Mouse (Mus musculus) left cerebral cortex, adult 8-10 months (tissue): ENCODE measurements around the gene Gm11549. TPM values are rescaled to one million over a fixed set of nuclear protein-coding genes. Genes with fewer than 3 reads are reported as not detected.

ENCODE experiments used
- DNase-seq, 2 experiments: peaks; one replicate each; pipeline ENCODE4 v3.0.0; 2022; ENCODE audit warnings: low spot score in 2 of 2
- total RNA-seq, 4 experiments: library from RNA; stranded (reverse); gene quantifications; 2 replicates each; pipeline ENCODE4 v1.2.4; 2022

The Gm11549 gene
- total RNA-seq: 10 to 100 TPM; 24.5 to 30.0 (median 28.1) TPM

- DNase-seq: peak in 1 of 2 experiments; percentile 48
Observed at GRCm38 (mm10) chr3:36521073-36522060, at the start of gene Gm11549. Gene Gm11549 (minus strand): TSS chr3:36521813.

GRCm38 (mm10) chr3:36569836-36570235 lies 48.2 kb upstream of the Gm11549 start:
- no peak for DNase-seq

GRCm38 (mm10) chr3:36563666-36564065 lies 42.1 kb upstream of the Gm11549 start:
- DNase-seq: no peak

DNA sequence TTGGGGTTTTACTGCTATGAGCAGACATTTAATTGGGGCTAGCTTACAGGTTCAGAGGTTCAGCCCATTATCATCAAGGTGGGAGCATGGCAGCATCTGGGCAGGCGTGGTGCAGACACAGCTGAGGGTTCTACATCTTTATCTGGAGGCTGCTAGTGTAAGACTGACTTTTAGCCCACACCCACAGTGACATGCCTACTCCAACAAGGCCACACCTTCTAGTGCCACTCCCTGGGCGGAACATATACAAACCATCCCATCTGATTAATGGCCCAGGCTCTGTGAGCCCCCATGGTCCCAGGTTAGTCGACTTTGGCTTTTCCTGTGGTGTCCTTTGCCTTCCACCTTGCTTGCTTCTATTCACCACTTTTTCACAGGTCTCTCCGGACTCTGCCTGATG lies 38.0 kb upstream of the Gm11549 start:
- DNase-seq: no peak

DNA sequence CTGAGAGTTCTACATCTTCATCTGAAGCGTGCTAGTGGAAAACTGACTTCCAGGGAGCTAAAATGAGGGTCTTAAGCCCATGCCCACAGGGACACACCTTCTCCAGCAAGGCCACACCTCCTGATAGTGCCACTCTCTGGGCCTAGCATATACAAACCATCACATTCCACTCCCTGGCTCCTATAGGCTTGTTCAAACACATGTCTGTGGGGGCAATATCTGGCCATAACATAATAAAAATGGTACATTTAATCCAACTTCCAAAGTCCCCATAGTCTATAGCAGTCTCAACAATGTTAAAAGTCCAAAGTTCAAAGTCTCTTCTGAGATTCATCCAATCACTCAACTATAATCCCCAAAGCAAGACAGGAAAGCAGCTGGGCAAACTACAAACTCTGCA lies 36.0 kb upstream of the Gm11549 start:
- DNase-seq: no peak

- DNase-seq: peak; percentile 89 to 98
Observed at GRCm38 (mm10) chr3:36552406-36553047, 30.9 kb upstream of the Gm11549 start, which contains the start of gene Exosc9. Gene Exosc9 (plus strand): TSS chr3:36552606.

DNA sequence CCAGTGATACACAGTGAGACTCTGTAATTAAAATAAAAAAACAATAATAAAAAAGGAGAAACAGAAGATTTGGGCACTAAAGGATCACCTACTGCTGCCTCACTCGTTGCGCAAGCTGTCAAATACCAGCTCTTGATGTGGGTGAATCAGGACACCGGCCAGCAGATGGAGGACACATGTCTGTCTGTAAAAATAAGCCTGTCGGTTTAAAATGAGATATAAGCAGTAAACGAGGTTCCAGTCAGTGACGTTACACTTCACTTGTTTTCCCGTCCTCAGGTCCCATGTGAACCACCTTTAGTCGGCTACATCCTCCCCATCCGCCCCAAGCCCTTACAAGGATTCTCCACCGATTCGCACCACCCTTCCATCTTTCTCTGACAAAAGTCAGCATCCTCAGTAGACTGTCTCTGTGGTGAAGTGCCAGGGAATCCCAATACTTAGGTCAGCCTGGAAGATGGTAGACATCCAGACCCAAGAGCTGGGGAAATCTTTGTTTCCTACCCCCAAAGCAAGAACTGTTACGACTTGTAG lies 30.3 kb upstream of the Gm11549 start:
- DNase-seq: peak in 1 of 2 experiments; percentile 39

- peak in 1 of 2 experiments; percentile 31 for DNase-seq
Observed at GRCm38 (mm10) chr3:36551343-36551742, 29.7 kb upstream of the Gm11549 start.

GRCm38 (mm10) chr3:36544961-36545360 lies 23.3 kb upstream of the Gm11549 start:
- DNase-seq: no peak

GRCm38 (mm10) chr3:36541399-36541798 lies 19.8 kb upstream of the Gm11549 start:
- no peak for DNase-seq

GRCm38 (mm10) chr3:36540756-36541155 lies 19.1 kb upstream of the Gm11549 start:
- peak in 1 of 2 experiments; percentile 54 for DNase-seq

GRCm38 (mm10) chr3:36537701-36538470 lies 16.3 kb upstream of the Gm11549 start:
- peak in 1 of 2 experiments; percentile 40 for DNase-seq

DNA sequence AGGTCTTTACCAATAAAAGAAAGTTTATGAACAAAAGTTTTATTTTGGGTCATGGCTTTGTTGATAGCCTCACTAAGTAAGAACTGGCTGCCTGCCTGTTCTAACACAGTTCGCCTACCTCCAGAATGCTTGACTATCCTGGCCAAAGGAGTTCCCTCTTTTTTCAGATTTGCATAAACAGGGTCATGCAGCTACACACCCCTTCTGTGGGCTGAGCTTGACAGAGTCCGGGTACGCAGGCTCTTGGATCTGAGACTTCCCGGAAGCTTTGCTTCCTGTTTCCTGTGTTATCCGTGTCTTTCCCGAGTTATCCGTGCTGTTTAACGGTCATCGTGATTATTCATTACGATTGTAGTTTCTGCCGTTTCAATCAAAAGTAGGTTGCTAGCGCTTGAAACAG lies 14.4 kb upstream of the Gm11549 start:
- DNase-seq: no peak

DNA sequence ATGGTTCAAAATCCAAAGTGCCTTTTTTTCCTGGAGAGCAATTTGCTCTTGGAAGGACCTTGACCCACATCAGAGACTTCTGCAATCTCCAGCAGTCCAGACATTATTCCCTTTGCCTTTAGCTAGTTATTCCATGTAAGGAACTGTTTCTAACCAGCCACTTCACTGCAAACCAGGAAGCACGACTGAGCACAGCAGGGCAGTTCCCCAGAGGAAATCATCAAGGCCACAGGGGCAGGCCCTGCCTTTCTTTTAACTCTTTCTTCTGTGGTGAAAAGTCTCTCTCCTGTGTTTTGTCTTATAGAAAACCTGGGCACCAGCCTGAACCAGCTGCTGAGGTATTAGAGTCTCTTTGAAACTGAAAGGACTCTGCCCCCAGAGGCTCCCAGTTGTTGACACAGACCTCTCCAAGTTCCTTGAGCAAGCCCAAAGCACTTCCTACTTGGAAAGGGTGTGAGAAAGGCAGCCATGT lies 11.6 kb upstream of the Gm11549 start:
- DNase-seq: no peak

DNA sequence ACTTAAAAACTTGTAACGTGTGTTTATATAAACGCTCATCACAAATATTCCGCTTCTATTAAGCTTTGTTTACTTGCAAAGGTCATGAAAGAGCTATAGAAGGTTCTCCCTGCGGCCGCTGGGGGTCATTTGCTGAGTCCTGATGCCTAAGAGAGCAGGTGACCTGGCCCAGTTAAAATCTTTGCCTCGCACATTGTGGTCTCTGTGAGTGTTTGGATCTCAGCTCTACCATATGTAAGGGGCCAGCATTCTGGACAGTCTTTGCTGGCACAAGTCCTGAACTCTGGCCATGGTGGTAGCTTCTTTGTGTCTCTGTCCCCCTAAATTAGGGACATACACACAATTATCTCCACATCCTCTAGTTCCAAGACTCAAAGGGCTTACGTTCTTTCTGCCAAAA lies 11.1 kb upstream of the Gm11549 start:
- no peak for DNase-seq

- DNase-seq: no peak
Observed at GRCm38 (mm10) chr3:36531979-36532542, 10.4 kb upstream of the Gm11549 start.

GRCm38 (mm10) chr3:36531242-36531641 lies 9.6 kb upstream of the Gm11549 start:
- no peak for DNase-seq

DNA sequence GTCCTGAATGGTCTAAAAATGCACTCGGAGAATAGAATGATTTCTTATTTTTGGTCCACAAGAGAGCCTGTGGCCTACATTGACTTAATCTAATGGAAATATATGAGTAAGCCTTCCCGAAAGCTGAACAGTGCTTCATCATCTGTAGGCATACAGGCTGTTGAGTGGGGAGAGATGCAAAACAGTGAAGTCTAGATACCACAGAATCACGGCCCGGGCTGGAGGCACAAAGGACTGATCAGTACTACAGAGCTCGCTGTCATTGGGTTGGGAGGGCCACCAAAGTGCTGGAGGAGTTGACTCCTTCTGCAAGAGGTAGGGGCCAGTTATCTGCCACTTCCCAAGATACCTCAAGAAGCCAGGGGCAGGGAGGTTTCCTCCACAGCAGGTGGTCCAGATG lies 9.2 kb upstream of the Gm11549 start:
- DNase-seq: no peak

DNA sequence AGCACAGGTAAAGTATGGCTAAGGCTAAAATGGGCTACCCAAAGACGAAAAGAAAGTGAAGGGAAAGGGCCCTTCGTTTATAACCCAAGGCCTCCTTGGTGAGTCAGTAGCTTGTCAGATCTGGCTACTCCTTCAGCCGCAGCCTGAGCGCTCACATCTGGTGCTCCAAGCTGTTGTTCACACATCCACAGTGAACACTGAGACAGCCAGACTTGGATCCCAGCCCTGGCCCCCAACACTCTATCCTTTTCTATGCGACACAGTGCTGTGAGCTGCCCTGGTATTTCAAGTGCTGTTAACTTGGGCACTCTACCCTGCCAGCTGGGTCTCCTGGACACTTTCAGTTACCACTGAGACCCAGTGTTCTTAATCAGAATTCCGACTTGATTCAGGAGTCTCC lies 8.7 kb upstream of the Gm11549 start:
- DNase-seq: peak; percentile 48 to 89

DNA sequence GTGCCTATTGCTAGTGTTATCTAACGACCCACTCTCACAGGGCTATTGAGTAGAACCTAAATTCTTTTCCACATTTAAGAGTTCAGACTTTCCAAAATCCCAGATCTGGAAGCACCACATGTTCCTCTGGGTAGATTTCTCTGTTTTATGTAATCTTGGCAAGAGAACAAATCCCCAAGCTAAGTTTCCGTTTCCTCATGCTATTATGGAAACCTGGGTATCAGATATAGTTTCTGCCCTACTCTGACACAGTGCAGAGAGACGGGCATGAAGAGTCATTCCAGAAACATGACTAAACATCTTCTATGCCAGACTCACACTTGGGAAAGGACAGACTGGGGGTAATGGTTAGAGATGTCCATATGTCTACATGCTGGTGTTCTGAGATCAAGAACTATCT lies 2.9 kb upstream of the Gm11549 start:
- no peak for DNase-seq

GRCm38 (mm10) chr3:36522137-36522536 lies 524 bp upstream of the Gm11549 start:
- no peak for DNase-seq
